Mouse (Mus musculus): Measurements from ENCODE around the gene Srsf2. TPM values are rescaled to one million over a fixed set of nuclear protein-coding genes. Genes with fewer than 3 reads are reported as not detected.

Srsf2 gene
- total RNA-seq, 2 experiments from 2014 or later: 222 to 286 TPM

- DNase-seq: no peak
Measured at GRCm38 (mm10) chr11:116809520-116809919, 43.4 kb downstream of the Srsf2 start.

- no peak for DNase-seq
Measured at GRCm38 (mm10) chr11:116808811-116809395, 44.0 kb downstream of the Srsf2 start.

GRCm38 (mm10) chr11:116807938-116808606, 44.8 kb downstream of the Srsf2 start:
- peak; percentile 92 for DNase-seq

GRCm38 (mm10) chr11:116807526-116807925, 45.4 kb downstream of the Srsf2 start:
- no peak for DNase-seq

GRCm38 (mm10) chr11:116807116-116807515, 45.8 kb downstream of the Srsf2 start:
- no peak for DNase-seq

GRCm38 (mm10) chr11:116806136-116807071, 46.5 kb downstream of the Srsf2 start:
- DNase-seq: no peak

GRCm38 (mm10) chr11:116802709-116803108, 50.2 kb downstream of the Srsf2 start:
- no peak for DNase-seq

- DNase-seq: peak; percentile 40
Measured at GRCm38 (mm10) chr11:116801106-116801505, 51.8 kb downstream of the Srsf2 start.

Other genes starting within 250 kb of the Srsf2 start
- 10 to 100 TPM; 11.1 to 14.4 TPM for gene Rhbdf2, start 226.1 kb downstream of the Srsf2 start, total RNA-seq (2021)
- gene Prcd, start 199.6 kb downstream of the Srsf2 start, total RNA-seq (2021): 1 to 10 TPM; 4.1 to 6.0 TPM
- 10 to 100 TPM; 40.8 to 44.7 TPM for gene Cygb, start 198.8 kb downstream of the Srsf2 start, total RNA-seq (2021)
- gene St6galnac1, start 77.6 kb downstream of the Srsf2 start, total RNA-seq (2021): under 1 TPM in 1 of 2 experiments, not detected in 1; 0.15 TPM
- 10 to 100 TPM; 33.7 to 40.0 TPM for gene Mxra7, start 25.0 kb downstream of the Srsf2 start, total RNA-seq (2021)
- gene Mettl23, start 9.8 kb downstream of the Srsf2 start, total RNA-seq (2021): 10 to 100 TPM; 29.1 to 35.3 TPM
- 10 to 100 TPM; 36.0 to 38.4 TPM for gene Jmjd6, start 9.6 kb downstream of the Srsf2 start, total RNA-seq (2021)
- 10 to 100 TPM; 26.8 to 44.4 TPM for gene Mfsd11, start 654 bp downstream of the Srsf2 start, total RNA-seq (2021)
- 1 to 10 TPM in 1 of 2 experiments, under 1 TPM in 1; 0.81 to 1.3 TPM for gene Mgat5b, start 65.8 kb upstream of the Srsf2 start, total RNA-seq (2021)